9 mouse cellular contexts compared by ENCODE assay signal in genomic region chr11:59176475-59176874, GRCm38 (mm10). TPM values are rescaled to one million over a fixed set of nuclear protein-coding genes. Genes with fewer than 3 reads are reported as not detected.
DNase-seq lines count a peak whose midpoint lies in the region; ATAC-seq lines count a peak whose summit lies in the region.
"Had no signal": no experiment of that assay in that cellular context is flagged by ENCODE, and none has a peak within 500 bp of the region (broad histone marks: within the 10 kb centered on the region; RNA-seq: fewer than 3 reads in every experiment).

No protein-coding gene starts in this region.

- peak overlapping the region; percentile 52 for H3K4me2 ChIP-seq in kidney, embryonic 15.5 days
- peak overlapping the region; percentile 38 for H3K4me2 ChIP-seq in embryonic facial prominence, embryonic 14.5 days (ENCODE audit: low read depth, low read length)
- no peak overlapping the region for H3K4me2 ChIP-seq in liver, embryonic 13.5 days

- no peak for DNase-seq in kidney, adult 11 months
- DNase-seq in ZHBTc4 (ENCODE audit: low read depth, low spot score) = peak; percentile 58
- no peak for DNase-seq in embryonic facial prominence, embryonic 14.5 days (ENCODE audit: low spot score)
- DNase-seq in liver, embryonic 13.5 days = no peak
- DNase-seq in right cerebral cortex, postnatal 14 days = no peak
- DNase-seq in thymus, postnatal 0 days (ENCODE audit: low spot score) = no peak
- DNase-seq: thymus, postnatal 36 days had no signal

- peak overlapping the region; percentile 29 for H3K4me3 ChIP-seq in kidney, embryonic 15.5 days (replicated peaks)
- peak overlapping the region; percentile 28 for H3K4me3 ChIP-seq in embryonic facial prominence, embryonic 14.5 days (ENCODE audit: low read depth, low read length)
- 0 out of 2 replicates have a peak overlapping the region, but pooled peaks have one; percentile 1 for H3K4me3 ChIP-seq in liver, embryonic 13.5 days (replicated peaks)

- H3K9ac ChIP-seq in kidney, embryonic 15.5 days = no peak overlapping the region
- H3K9ac ChIP-seq in embryonic facial prominence, embryonic 14.5 days (ENCODE audit: low read depth, low read length) = peak overlapping the region; percentile 14; the same call in 1 of the 2 replicates
- H3K9ac ChIP-seq in liver, embryonic 13.5 days = no peak overlapping the region

- H3K4me1 ChIP-seq in kidney, embryonic 15.5 days = peaks cover 11% of the 10 kb centered on the region
- no peaks in the 10 kb centered on the region for H3K4me1 ChIP-seq in embryonic facial prominence, embryonic 14.5 days (ENCODE audit: control insufficient read depth, insufficient read depth, low read length)
- H3K4me1 ChIP-seq in liver, embryonic 13.5 days (replicated peaks) = peaks cover 13% of the 10 kb centered on the region; the same call in 1 of the 2 replicates

- H3K27me3 ChIP-seq in kidney, embryonic 15.5 days = peaks cover 69% of the 10 kb centered on the region
- H3K27me3 ChIP-seq in embryonic facial prominence, embryonic 14.5 days (replicated peaks; ENCODE audit: control insufficient read depth, insufficient read depth, low read length) = peaks cover 59% of the 10 kb centered on the region
- H3K27me3 ChIP-seq in liver, embryonic 13.5 days = peaks cover 90% of the 10 kb centered on the region

- no peak for ATAC-seq in kidney, embryonic 15.5 days (replicated peaks; ENCODE audit: low FRiP score)
- no peak for ATAC-seq in embryonic facial prominence, embryonic 14.5 days (ENCODE audit: low read depth)
- ATAC-seq in liver, embryonic 13.5 days (ENCODE audit: low read depth) = no peak
- ATAC-seq: Patski had no signal

- H3K36me3 ChIP-seq in kidney, embryonic 15.5 days = no peaks in the 10 kb centered on the region
- no peaks in the 10 kb centered on the region for H3K36me3 ChIP-seq in embryonic facial prominence, embryonic 14.5 days (ENCODE audit: control insufficient read depth, insufficient read depth, low read length)
- H3K36me3 ChIP-seq in liver, embryonic 13.5 days = no peaks in the 10 kb centered on the region

- H3K9me3 ChIP-seq in kidney, embryonic 15.5 days (replicated peaks) = no peaks in the 10 kb centered on the region
- H3K9me3 ChIP-seq in embryonic facial prominence, embryonic 14.5 days (ENCODE audit: control insufficient read depth, low read length) = no peaks in the 10 kb centered on the region
- no peaks in the 10 kb centered on the region for H3K9me3 ChIP-seq in liver, embryonic 13.5 days (replicated peaks)

- H3K27ac ChIP-seq in kidney, embryonic 15.5 days = no peak overlapping the region
- no peak overlapping the region for H3K27ac ChIP-seq in embryonic facial prominence, embryonic 14.5 days (replicated peaks; ENCODE audit: low read depth, low read length)
- no peak overlapping the region for H3K27ac ChIP-seq in liver, embryonic 13.5 days

- WGBS in kidney, embryonic 15.5 days = 2% methylated on average over 48 of the region's 48 CpGs
- WGBS in embryonic facial prominence, embryonic 14.5 days = 8% methylated on average over 13 of the region's 48 CpGs
- 6% methylated on average over 48 of the region's 48 CpGs for WGBS in liver, embryonic 13.5 days (ENCODE audit: insufficient replicate concordance)

RNA-seq across cellular contexts. Expression of gene Gjc2, which starts 6.5 kb away (rescaled TPM):
- polyA plus RNA-seq in kidney, embryonic 15.5 days (2015; fragmentation: Nextera tagmentation; extraction: Ambion mirVana) = 0.22 and 0.27 TPM in 2 replicates
- polyA plus RNA-seq in embryonic facial prominence, embryonic 14.5 days (2014; fragmentation: Nextera tagmentation; extraction: Ambion mirVana) = 0.29 and 0.60 TPM in 2 replicates
- polyA plus RNA-seq in liver, embryonic 13.5 days (2015; fragmentation: Nextera tagmentation; extraction: Ambion mirVana) = 0.05 and 0.07 TPM in 2 replicates
- polyA plus RNA-seq in thymus, postnatal 0 days (2015; fragmentation: Nextera tagmentation; extraction: Ambion mirVana) = 0.18 and 0.26 TPM in 2 replicates

RNA-seq across cellular contexts. Expression of gene Iba57, which starts 12.9 kb away (rescaled TPM):
- 6.1 and 6.9 TPM in 2 replicates for polyA plus RNA-seq in kidney, embryonic 15.5 days (2015; fragmentation: Nextera tagmentation; extraction: Ambion mirVana)
- polyA plus RNA-seq in embryonic facial prominence, embryonic 14.5 days (2014; fragmentation: Nextera tagmentation; extraction: Ambion mirVana) = 2.5 and 3.1 TPM in 2 replicates
- polyA plus RNA-seq in liver, embryonic 13.5 days (2015; fragmentation: Nextera tagmentation; extraction: Ambion mirVana) = 12.6 and 13.9 TPM in 2 replicates
- 5.3 and 5.7 TPM in 2 replicates for polyA plus RNA-seq in thymus, postnatal 0 days (2015; fragmentation: Nextera tagmentation; extraction: Ambion mirVana)

RNA-seq across cellular contexts. Expression of gene Guk1, which starts 15.5 kb away (rescaled TPM):
- polyA plus RNA-seq in kidney, embryonic 15.5 days (2015; fragmentation: Nextera tagmentation; extraction: Ambion mirVana) = 117 and 120 TPM in 2 replicates
- 114 and 126 TPM in 2 replicates for polyA plus RNA-seq in embryonic facial prominence, embryonic 14.5 days (2014; fragmentation: Nextera tagmentation; extraction: Ambion mirVana)
- polyA plus RNA-seq in liver, embryonic 13.5 days (2015; fragmentation: Nextera tagmentation; extraction: Ambion mirVana) = 71.2 and 76.4 TPM in 2 replicates
- 92.3 and 93.0 TPM in 2 replicates for polyA plus RNA-seq in thymus, postnatal 0 days (2015; fragmentation: Nextera tagmentation; extraction: Ambion mirVana)

RNA-seq across cellular contexts. Expression of gene Mrpl55, which starts 25.8 kb away (rescaled TPM):
- polyA plus RNA-seq in kidney, embryonic 15.5 days (2015; fragmentation: Nextera tagmentation; extraction: Ambion mirVana) = 99.6 and 102 TPM in 2 replicates
- 81.9 and 89.3 TPM in 2 replicates for polyA plus RNA-seq in embryonic facial prominence, embryonic 14.5 days (2014; fragmentation: Nextera tagmentation; extraction: Ambion mirVana)
- 69.6 and 75.8 TPM in 2 replicates for polyA plus RNA-seq in liver, embryonic 13.5 days (2015; fragmentation: Nextera tagmentation; extraction: Ambion mirVana)
- 106 and 110 TPM in 2 replicates for polyA plus RNA-seq in thymus, postnatal 0 days (2015; fragmentation: Nextera tagmentation; extraction: Ambion mirVana)

RNA-seq across cellular contexts. Expression of gene 2310033P09Rik, which starts 31.6 kb away (rescaled TPM):
- polyA plus RNA-seq in kidney, embryonic 15.5 days (2015; fragmentation: Nextera tagmentation; extraction: Ambion mirVana) = 32.5 and 36.4 TPM in 2 replicates
- 23.9 and 27.0 TPM in 2 replicates for polyA plus RNA-seq in embryonic facial prominence, embryonic 14.5 days (2014; fragmentation: Nextera tagmentation; extraction: Ambion mirVana)
- polyA plus RNA-seq in liver, embryonic 13.5 days (2015; fragmentation: Nextera tagmentation; extraction: Ambion mirVana) = 26.2 and 26.8 TPM in 2 replicates
- polyA plus RNA-seq in thymus, postnatal 0 days (2015; fragmentation: Nextera tagmentation; extraction: Ambion mirVana) = 36.6 and 45.7 TPM in 2 replicates
